Mouse (Mus musculus): ENCODE measurements around the gene Cenpa. TPM values are rescaled to one million over a fixed set of nuclear protein-coding genes. Genes with fewer than 3 reads are reported as not detected.
"Not testable (repeated sequence)": the region's sequence is repeated elsewhere in the genome, so short reads cannot be mapped to it uniquely, and the experiment has no call there.

Gene Cenpa
- total RNA-seq, 2 experiments from 2014 or later: 3.5 to 4.0 TPM

GRCm38 (mm10) chr5:30647396-30647795 is 19.2 kb upstream of the Cenpa start:
- DNase-seq: no peak

- DNase-seq: peak; percentile 91 to 92
Measured at GRCm38 (mm10) chr5:30647815-30648560, 18.6 kb upstream of the Cenpa start, which contains the start of gene Slc35f6. Slc35f6 (plus strand) TSS chr5:30647933.

- no peak for DNase-seq
Measured at GRCm38 (mm10) chr5:30649558-30649957, 17.0 kb upstream of the Cenpa start.

- no peak for DNase-seq
Measured at GRCm38 (mm10) chr5:30650756-30651155, 15.8 kb upstream of the Cenpa start.

- DNase-seq: no peak
Measured at GRCm38 (mm10) chr5:30651554-30651953, 15.0 kb upstream of the Cenpa start.

GRCm38 (mm10) chr5:30653246-30653645 is 13.3 kb upstream of the Cenpa start:
- DNase-seq: no peak

GRCm38 (mm10) chr5:30655042-30655441 is 11.5 kb upstream of the Cenpa start:
- DNase-seq: no peak

GRCm38 (mm10) chr5:30655526-30656195 is 10.9 kb upstream of the Cenpa start:
- no peak for DNase-seq

- no peak for DNase-seq
Measured at GRCm38 (mm10) chr5:30659042-30659441, 7.5 kb upstream of the Cenpa start.

- no peak for DNase-seq
Measured at GRCm38 (mm10) chr5:30660278-30660677, 6.3 kb upstream of the Cenpa start.

GRCm38 (mm10) chr5:30660813-30661212 is 5.8 kb upstream of the Cenpa start:
- no peak for DNase-seq

GRCm38 (mm10) chr5:30665360-30665759 is 1.2 kb upstream of the Cenpa start:
- no peak for DNase-seq

GRCm38 (mm10) chr5:30665968-30666367 is 609 bp upstream of the Cenpa start:
- DNase-seq: peak in 1 of 2 experiments; percentile 58

- no peak for DNase-seq
Measured at GRCm38 (mm10) chr5:30667215-30667614, 638 bp downstream of the Cenpa start.

- DNase-seq: no peak
Measured at GRCm38 (mm10) chr5:30667686-30668085, 1.1 kb downstream of the Cenpa start.

GRCm38 (mm10) chr5:30668637-30669495 is 2.3 kb downstream of the Cenpa start:
- no peak for DNase-seq

- DNase-seq: no peak
Measured at GRCm38 (mm10) chr5:30669496-30669830, 2.9 kb downstream of the Cenpa start.

- DNase-seq: no peak
Measured at GRCm38 (mm10) chr5:30670091-30670490, 3.5 kb downstream of the Cenpa start.

GRCm38 (mm10) chr5:30674001-30674400 is 7.4 kb downstream of the Cenpa start:
- no peak for DNase-seq

- no peak for DNase-seq
Measured at GRCm38 (mm10) chr5:30676800-30677199, 10.2 kb downstream of the Cenpa start.

- DNase-seq: not testable (repeated sequence)
Measured at GRCm38 (mm10) chr5:30678069-30678468, 11.5 kb downstream of the Cenpa start.

- no peak for DNase-seq
Measured at GRCm38 (mm10) chr5:30678722-30679296, 12.2 kb downstream of the Cenpa start.

GRCm38 (mm10) chr5:30679593-30679992 is 13.0 kb downstream of the Cenpa start:
- DNase-seq: no peak

Data from layer of hippocampus, postnatal 36 days (tissue).